Mouse (Mus musculus): Measurements from ENCODE around the gene Bivm. TPM values are rescaled to one million over a fixed set of nuclear protein-coding genes. Genes with fewer than 3 reads are reported as not detected.

Gene Bivm
- polyA plus RNA-seq, 1 experiment from 2014 or later = 17.6 TPM

Other genes with a start within 250 kb of the Bivm start
- gene Tpp2, start 185.3 kb upstream of the Bivm start, polyA plus RNA-seq (2015; fragmentation: Nextera tagmentation; extraction: Ambion mirVana) = 53.8 and 59.9 TPM in 2 replicates
- 0.42 and 0.49 TPM in 2 replicates for gene Mettl21c, start 98.9 kb upstream of the Bivm start, polyA plus RNA-seq (2015; fragmentation: Nextera tagmentation; extraction: Ambion mirVana)
- gene Gm8251, start 57.0 kb upstream of the Bivm start, polyA plus RNA-seq (2015; fragmentation: Nextera tagmentation; extraction: Ambion mirVana) = 0.08 and 0.11 TPM in 2 replicates
- gene Tex30, start 16.5 kb upstream of the Bivm start, polyA plus RNA-seq (2015; fragmentation: Nextera tagmentation; extraction: Ambion mirVana) = 75.7 and 90.0 TPM in 2 replicates
- 46.7 and 53.3 TPM in 2 replicates for gene Kdelc1, start 149 bp upstream of the Bivm start, polyA plus RNA-seq (2015; fragmentation: Nextera tagmentation; extraction: Ambion mirVana)
- gene Ercc5, start 28.8 kb downstream of the Bivm start, polyA plus RNA-seq (2015; fragmentation: Nextera tagmentation; extraction: Ambion mirVana) = 14.3 and 14.8 TPM in 2 replicates
- gene Mettl21e, start 100.0 kb downstream of the Bivm start, polyA plus RNA-seq (2015; fragmentation: Nextera tagmentation; extraction: Ambion mirVana) = not detected in 2 replicates